Mouse (Mus musculus): ENCODE measurements around the gene Tdrd1. TPM values are rescaled to one million over a fixed set of nuclear protein-coding genes. Genes with fewer than 3 reads are reported as not detected.

Gene Tdrd1
- polyA plus RNA-seq, 1 experiment from 2014 or later: 1.3 TPM

- no peaks in the 10 kb centered on the region for H3K27me3 ChIP-seq
- H3K4me2 ChIP-seq: no peak overlapping the region
- no peak overlapping the region for H3K4me3 ChIP-seq
- ATAC-seq (ENCODE audit: insufficient number of reproducible peaks, insufficient read depth, low FRiP score, low TSS enrichment, low read depth): 0 out of 2 replicates have a peak, but pooled peaks have one; percentile 46
- 41% methylated on average over 5 of the region's 5 CpGs for WGBS
- no peaks in the 10 kb centered on the region for H3K36me3 ChIP-seq
- H3K9me3 ChIP-seq: no peaks in the 10 kb centered on the region
- H3K4me1 ChIP-seq: peaks cover 38% of the 10 kb centered on the region
- peak overlapping the region; percentile 60; the same call in 1 of the 2 replicates for H3K27ac ChIP-seq
- H3K9ac ChIP-seq: no peak overlapping the region
These were observed 62.6 kb downstream of the Tdrd1 start for GRCm38 (mm10) chr19:56888654-56889053.

GRCm38 (mm10) chr19:56891438-56891837 lies 65.4 kb downstream of the Tdrd1 start:
- Histone ChIP-seq H3K27me3 (no peaks in the 10 kb centered on the region), H3K4me1 (peaks cover 26% of the 10 kb centered on the region), H3K36me3 (no peaks in the 10 kb centered on the region), H3K4me2 (no peak overlapping the region), H3K4me3 (no peak overlapping the region), H3K27ac (no peak overlapping the region), H3K9ac (no peak overlapping the region), H3K9me3 (no peaks in the 10 kb centered on the region)
- 53% methylated on average over 2 of the region's 2 CpGs for WGBS
- no peak; the same call in 1 of the 2 replicates for ATAC-seq (ENCODE audit: insufficient number of reproducible peaks, insufficient read depth, low FRiP score, low TSS enrichment, low read depth)

DNA sequence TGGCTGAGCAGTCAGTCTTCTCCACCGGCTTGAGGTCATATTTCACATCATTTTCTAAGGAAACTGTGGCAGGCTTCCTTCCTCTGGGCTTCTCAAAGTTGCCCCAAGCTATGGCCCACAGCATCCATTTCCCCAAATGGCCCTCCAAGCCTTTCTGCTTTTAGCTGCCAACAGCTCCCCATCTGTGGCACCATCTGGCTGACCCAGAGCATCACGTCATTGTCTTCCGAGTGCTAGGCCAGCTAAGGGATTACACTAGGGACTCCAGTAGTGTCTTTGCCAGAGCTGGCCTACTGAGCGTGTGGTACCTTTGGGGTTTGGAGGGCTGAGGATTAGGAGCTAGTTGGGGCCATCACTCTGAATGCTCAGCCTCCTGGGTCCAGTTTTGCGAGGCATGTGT lies 66.6 kb downstream of the Tdrd1 start:
- H3K27me3 ChIP-seq: no peaks in the 10 kb centered on the region
- no peak for ATAC-seq (ENCODE audit: insufficient number of reproducible peaks, insufficient read depth, low FRiP score, low TSS enrichment, low read depth)
- 83% methylated on average over 5 of the region's 5 CpGs for WGBS

GRCm38 (mm10) chr19:56893326-56893725 lies 67.3 kb downstream of the Tdrd1 start:
- no peak overlapping the region for H3K4me2 ChIP-seq
- H3K4me3 ChIP-seq: no peak overlapping the region
- no peak for ATAC-seq (ENCODE audit: insufficient number of reproducible peaks, insufficient read depth, low FRiP score, low TSS enrichment, low read depth)
- WGBS: 81% methylated on average over 5 of the region's 5 CpGs
- H3K4me1 ChIP-seq: peaks cover 36% of the 10 kb centered on the region
- H3K27ac ChIP-seq: no peak overlapping the region
- H3K36me3 ChIP-seq: no peaks in the 10 kb centered on the region
- H3K27me3 ChIP-seq: no peaks in the 10 kb centered on the region
- no peaks in the 10 kb centered on the region for H3K9me3 ChIP-seq
- no peak overlapping the region for H3K9ac ChIP-seq

More for the DNA sequence above, 66.6 kb downstream of the Tdrd1 start:
- Histone ChIP-seq H3K4me1 (peaks cover 30% of the 10 kb centered on the region), H3K4me3 (no peak overlapping the region), H3K27ac (no peak overlapping the region), H3K4me2 (no peak overlapping the region), H3K9me3 (no peaks in the 10 kb centered on the region), H3K9ac (no peak overlapping the region), H3K36me3 (no peaks in the 10 kb centered on the region)

GRCm38 (mm10) chr19:56897654-56898053 lies 71.6 kb downstream of the Tdrd1 start:
- Histone ChIP-seq H3K9ac (no peak overlapping the region), H3K27me3 (no peaks in the 10 kb centered on the region), H3K4me1 (peaks cover 14% of the 10 kb centered on the region), H3K4me3 (no peak overlapping the region), H3K4me2 (no peak overlapping the region), H3K9me3 (no peaks in the 10 kb centered on the region), H3K36me3 (no peaks in the 10 kb centered on the region), H3K27ac (peak overlapping the region; percentile 8; the same call in 1 of the 2 replicates)
- no peak for ATAC-seq (ENCODE audit: insufficient number of reproducible peaks, insufficient read depth, low FRiP score, low TSS enrichment, low read depth)
- WGBS: 65% methylated on average over 16 of the region's 16 CpGs

GRCm38 (mm10) chr19:56904095-56904494 lies 78.1 kb downstream of the Tdrd1 start:
- no peaks in the 10 kb centered on the region for H3K36me3 ChIP-seq
- no peak overlapping the region for H3K9ac ChIP-seq
- H3K27ac ChIP-seq: no peak overlapping the region
- 71% methylated on average over 3 of the region's 3 CpGs for WGBS
- peaks cover 7% of the 10 kb centered on the region for H3K4me1 ChIP-seq
- H3K4me3 ChIP-seq: no peak overlapping the region
- ATAC-seq (ENCODE audit: insufficient number of reproducible peaks, insufficient read depth, low FRiP score, low TSS enrichment, low read depth): no peak
- no peak overlapping the region for H3K4me2 ChIP-seq
- H3K9me3 ChIP-seq: no peaks in the 10 kb centered on the region
- no peaks in the 10 kb centered on the region for H3K27me3 ChIP-seq

DNA sequence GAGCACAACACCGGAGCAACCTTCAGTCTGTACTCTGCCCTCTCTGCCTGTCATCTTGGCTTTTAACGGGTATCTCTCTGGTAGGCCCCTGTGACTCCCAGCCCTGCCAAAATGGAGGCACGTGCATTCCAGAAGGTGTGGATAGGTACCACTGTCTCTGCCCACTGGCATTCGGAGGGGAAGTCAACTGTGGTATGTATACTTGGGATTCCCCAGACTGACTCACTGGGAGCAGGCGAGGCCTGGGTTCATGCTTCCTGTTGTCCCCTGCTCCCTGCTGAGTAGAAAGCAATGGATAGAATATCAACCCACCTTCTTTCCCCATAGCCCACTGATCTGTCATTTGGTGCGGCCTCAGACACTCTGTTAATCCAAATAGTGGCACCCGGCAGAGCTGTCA lies 79.4 kb downstream of the Tdrd1 start:
- H3K27ac ChIP-seq: no peak overlapping the region
- H3K9ac ChIP-seq: no peak overlapping the region

GRCm38 (mm10) chr19:56907850-56908249 lies 81.8 kb downstream of the Tdrd1 start:
- H3K27me3 ChIP-seq: no peaks in the 10 kb centered on the region
- H3K9ac ChIP-seq: no peak overlapping the region
- no peaks in the 10 kb centered on the region for H3K36me3 ChIP-seq
- peaks cover 11% of the 10 kb centered on the region for H3K4me1 ChIP-seq
- no peak overlapping the region for H3K27ac ChIP-seq
- H3K9me3 ChIP-seq: no peaks in the 10 kb centered on the region
- H3K4me3 ChIP-seq: no peak overlapping the region
- WGBS: 27% methylated on average over 3 of the region's 3 CpGs
- no peak overlapping the region for H3K4me2 ChIP-seq
- no peak for ATAC-seq (ENCODE audit: insufficient number of reproducible peaks, insufficient read depth, low FRiP score, low TSS enrichment, low read depth)

More for the DNA sequence above, 79.4 kb downstream of the Tdrd1 start:
- no peaks in the 10 kb centered on the region for H3K27me3 ChIP-seq
- WGBS: 85% methylated on average over 7 of the region's 7 CpGs
- H3K4me1 ChIP-seq: peaks cover 7% of the 10 kb centered on the region
- no peak overlapping the region for H3K4me3 ChIP-seq
- no peak for ATAC-seq (ENCODE audit: insufficient number of reproducible peaks, insufficient read depth, low FRiP score, low TSS enrichment, low read depth)
- no peak overlapping the region for H3K4me2 ChIP-seq
- no peaks in the 10 kb centered on the region for H3K36me3 ChIP-seq
- no peaks in the 10 kb centered on the region for H3K9me3 ChIP-seq

GRCm38 (mm10) chr19:56908472-56909270 lies 82.7 kb downstream of the Tdrd1 start:
- Histone ChIP-seq H3K27ac (no peak overlapping the region), H3K9ac (no peak overlapping the region), H3K4me1 (peaks cover 11% of the 10 kb centered on the region), H3K9me3 (no peaks in the 10 kb centered on the region), H3K4me3 (no peak overlapping the region), H3K36me3 (0 out of 2 replicates have a peak, but pooled peaks cover 3% of the 10 kb centered on the region), H3K27me3 (no peaks in the 10 kb centered on the region), H3K4me2 (no peak overlapping the region)
- 71% methylated on average over 17 of the region's 17 CpGs for WGBS
- no peak for ATAC-seq (ENCODE audit: insufficient number of reproducible peaks, insufficient read depth, low FRiP score, low TSS enrichment, low read depth)

GRCm38 (mm10) chr19:56910561-56910960 lies 84.6 kb downstream of the Tdrd1 start:
- H3K9me3 ChIP-seq: no peaks in the 10 kb centered on the region
- ATAC-seq (ENCODE audit: insufficient number of reproducible peaks, insufficient read depth, low FRiP score, low TSS enrichment, low read depth): no peak
- H3K4me1 ChIP-seq: peaks cover 11% of the 10 kb centered on the region
- H3K27me3 ChIP-seq: no peaks in the 10 kb centered on the region
- WGBS: 63% methylated on average over 11 of the region's 11 CpGs
- H3K9ac ChIP-seq: no peak overlapping the region
- H3K36me3 ChIP-seq: peaks cover 12% of the 10 kb centered on the region
- no peak overlapping the region for H3K4me2 ChIP-seq
- no peak overlapping the region for H3K27ac ChIP-seq
- no peak overlapping the region for H3K4me3 ChIP-seq

DNA sequence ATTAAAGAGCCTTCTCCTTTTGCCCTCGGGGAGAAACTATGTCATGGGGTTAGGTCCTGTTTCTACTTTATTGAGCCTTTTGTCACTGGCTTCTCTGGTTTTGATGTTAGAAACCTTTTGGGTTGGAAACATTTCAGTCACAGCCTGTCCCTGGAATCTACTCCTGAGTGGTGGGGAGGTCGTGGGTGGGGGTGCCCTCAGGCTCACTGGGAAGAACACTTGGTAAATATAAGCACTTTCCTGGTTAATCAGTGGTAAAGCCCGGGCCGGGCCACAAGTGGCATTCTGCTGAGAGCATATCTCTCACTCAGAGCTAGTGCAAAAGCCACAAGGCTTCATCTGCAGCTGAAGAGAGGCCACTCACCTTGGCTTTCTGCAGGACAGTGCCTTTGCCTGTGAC lies 87.8 kb downstream of the Tdrd1 start:
- no peak for ATAC-seq (ENCODE audit: insufficient number of reproducible peaks, insufficient read depth, low FRiP score, low TSS enrichment, low read depth)
- H3K36me3 ChIP-seq: peaks cover 12% of the 10 kb centered on the region
- no peaks in the 10 kb centered on the region for H3K27me3 ChIP-seq
- H3K4me3 ChIP-seq: no peak overlapping the region
- H3K9me3 ChIP-seq: no peaks in the 10 kb centered on the region
- no peak overlapping the region for H3K4me2 ChIP-seq
- no peak overlapping the region for H3K27ac ChIP-seq
- no peak overlapping the region for H3K9ac ChIP-seq
- 59% methylated on average over 4 of the region's 4 CpGs for WGBS
- H3K4me1 ChIP-seq: peaks cover 4% of the 10 kb centered on the region

GRCm38 (mm10) chr19:56914658-56915057 lies 88.6 kb downstream of the Tdrd1 start:
- H3K4me2 ChIP-seq: no peak overlapping the region
- no peak overlapping the region for H3K27ac ChIP-seq
- no peaks in the 10 kb centered on the region for H3K9me3 ChIP-seq
- H3K9ac ChIP-seq: no peak overlapping the region
- H3K36me3 ChIP-seq: peaks cover 12% of the 10 kb centered on the region
- H3K4me3 ChIP-seq: no peak overlapping the region
- H3K4me1 ChIP-seq: peaks cover 4% of the 10 kb centered on the region
- no peak for ATAC-seq (ENCODE audit: insufficient number of reproducible peaks, insufficient read depth, low FRiP score, low TSS enrichment, low read depth)
- no peaks in the 10 kb centered on the region for H3K27me3 ChIP-seq
- 94% methylated on average over 3 of the region's 3 CpGs for WGBS

All from embryonic facial prominence, embryonic 13.5 days (tissue).